Mouse (Mus musculus) kidney, adult 8-10 months (tissue): Measurements from ENCODE around the gene Aldh1a3.

Experiments used
- DNase-seq, 2 experiments: peaks; one replicate each; pipeline ENCODE4 v3.0.0; 2022

The Aldh1a3 gene

DNA sequence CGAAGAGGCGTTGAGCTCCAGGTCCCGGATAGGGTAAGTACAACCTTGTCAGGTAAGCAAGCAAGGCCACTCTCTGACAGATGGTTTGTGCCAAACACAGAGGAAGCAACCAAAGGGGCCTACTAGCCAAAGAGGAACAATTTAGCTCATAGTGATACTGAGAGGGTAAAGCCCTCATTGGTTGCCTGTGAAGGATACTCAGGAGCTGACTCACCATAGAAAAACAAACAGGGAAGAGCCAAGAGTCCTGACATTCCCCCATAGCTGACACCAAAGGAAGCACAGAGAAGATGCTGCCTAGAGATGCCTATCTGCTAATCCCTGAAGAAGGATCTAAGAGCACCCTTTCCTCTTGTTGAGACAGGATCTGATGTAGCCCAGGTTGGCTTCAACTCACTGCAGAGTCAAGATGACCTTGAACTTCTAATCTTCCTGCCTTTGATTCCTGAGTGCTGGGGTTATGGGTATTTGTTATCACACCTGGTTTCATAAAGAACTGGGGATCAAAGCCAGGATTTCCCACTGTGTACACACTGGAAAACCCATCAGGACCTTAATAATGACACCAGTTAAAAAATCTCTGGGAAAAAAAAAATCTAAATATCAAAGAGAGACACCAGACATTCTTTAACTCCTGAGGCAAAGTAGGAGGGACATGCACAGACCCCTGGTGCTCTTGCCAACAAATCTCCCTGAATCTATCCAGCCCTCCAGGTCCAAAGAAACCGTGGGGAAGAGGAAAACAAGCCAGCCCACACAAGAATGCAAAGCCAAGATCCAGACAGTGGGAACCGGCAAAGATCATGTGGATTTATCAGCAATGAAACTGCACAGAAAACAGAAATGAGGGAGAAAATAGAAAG is 58.0 kb downstream of the Aldh1a3 start:
- no peak for DNase-seq

- DNase-seq = peak in 1 of 2 experiments; percentile 41
Observed at GRCm38 (mm10) chr7:66365904-66366303, 61.4 kb downstream of the Aldh1a3 start, which contains the start of gene Gm10974. Gene Gm10974, plus strand, starts transcription at chr7:66365905.

DNA sequence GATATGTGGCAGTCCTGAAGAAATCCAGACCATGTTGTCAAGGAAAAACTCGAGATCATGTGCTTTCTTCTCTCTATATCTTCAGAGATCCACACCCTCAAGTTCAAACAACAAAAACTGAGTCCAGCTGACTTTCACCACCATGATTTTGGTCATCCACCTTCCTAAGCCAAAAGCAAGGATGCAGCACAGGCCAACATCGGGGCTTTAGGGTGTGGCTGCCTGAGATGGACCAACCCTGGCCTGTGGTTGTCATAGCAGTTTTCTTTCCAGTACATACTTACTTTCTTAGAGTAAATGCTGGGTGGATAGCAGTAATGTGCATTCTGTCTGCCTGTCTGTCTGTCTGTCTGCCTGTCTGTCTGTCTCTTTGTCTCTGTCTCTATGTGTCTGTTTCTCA is 61.9 kb downstream of the Aldh1a3 start:
- no peak for DNase-seq

- no peak for DNase-seq
Observed at GRCm38 (mm10) chr7:66364491-66364890, 62.8 kb downstream of the Aldh1a3 start.

- DNase-seq = no peak
Observed at GRCm38 (mm10) chr7:66359044-66359443, 68.3 kb downstream of the Aldh1a3 start.

DNA sequence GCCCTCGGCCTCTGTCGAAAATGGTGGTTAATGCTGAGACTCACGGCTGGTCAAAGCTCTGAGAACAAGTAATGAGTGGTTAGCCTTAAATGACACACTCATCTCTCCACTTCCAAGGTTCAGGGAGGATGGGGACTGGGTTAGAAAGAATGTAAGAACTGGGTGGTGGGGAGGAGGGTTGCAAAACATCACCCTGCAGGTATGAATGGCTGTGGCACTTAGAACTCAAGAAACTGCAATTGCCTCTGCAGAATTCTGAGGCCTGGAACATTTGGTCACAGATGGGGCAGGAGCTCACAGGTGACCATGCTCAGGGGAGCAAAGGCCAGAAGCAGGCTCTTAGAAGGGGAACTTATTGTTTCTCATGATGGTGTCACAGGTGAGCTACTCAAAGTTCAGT is 68.9 kb downstream of the Aldh1a3 start:
- no peak for DNase-seq

GRCm38 (mm10) chr7:66355791-66356522 is 71.4 kb downstream of the Aldh1a3 start:
- no peak for DNase-seq

GRCm38 (mm10) chr7:66354911-66355310 is 72.4 kb downstream of the Aldh1a3 start:
- DNase-seq = no peak

- no peak for DNase-seq
Observed at GRCm38 (mm10) chr7:66351074-66351473, 76.2 kb downstream of the Aldh1a3 start.

DNA sequence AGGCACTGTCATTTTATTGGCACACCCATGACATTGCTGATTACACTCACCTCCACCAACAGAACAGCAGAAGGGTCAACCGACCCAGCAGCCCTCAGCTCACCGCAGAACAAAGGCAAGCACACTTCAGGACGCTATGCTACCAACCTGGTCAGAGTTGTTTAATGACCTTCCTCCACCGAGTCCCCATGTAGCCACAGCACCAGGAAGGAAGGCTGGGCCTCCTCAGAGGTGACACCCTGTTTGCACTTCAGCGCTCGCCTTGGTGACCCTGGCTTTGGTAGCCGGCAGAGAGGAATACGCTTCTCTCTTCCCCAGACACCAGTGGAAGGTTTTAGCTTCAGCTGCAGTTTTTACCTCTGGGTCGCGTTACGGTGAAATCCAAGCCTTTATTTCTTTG is 77.6 kb downstream of the Aldh1a3 start:
- no peak for DNase-seq

- DNase-seq = no peak
Observed at GRCm38 (mm10) chr7:66348588-66348987, 78.7 kb downstream of the Aldh1a3 start.

DNA sequence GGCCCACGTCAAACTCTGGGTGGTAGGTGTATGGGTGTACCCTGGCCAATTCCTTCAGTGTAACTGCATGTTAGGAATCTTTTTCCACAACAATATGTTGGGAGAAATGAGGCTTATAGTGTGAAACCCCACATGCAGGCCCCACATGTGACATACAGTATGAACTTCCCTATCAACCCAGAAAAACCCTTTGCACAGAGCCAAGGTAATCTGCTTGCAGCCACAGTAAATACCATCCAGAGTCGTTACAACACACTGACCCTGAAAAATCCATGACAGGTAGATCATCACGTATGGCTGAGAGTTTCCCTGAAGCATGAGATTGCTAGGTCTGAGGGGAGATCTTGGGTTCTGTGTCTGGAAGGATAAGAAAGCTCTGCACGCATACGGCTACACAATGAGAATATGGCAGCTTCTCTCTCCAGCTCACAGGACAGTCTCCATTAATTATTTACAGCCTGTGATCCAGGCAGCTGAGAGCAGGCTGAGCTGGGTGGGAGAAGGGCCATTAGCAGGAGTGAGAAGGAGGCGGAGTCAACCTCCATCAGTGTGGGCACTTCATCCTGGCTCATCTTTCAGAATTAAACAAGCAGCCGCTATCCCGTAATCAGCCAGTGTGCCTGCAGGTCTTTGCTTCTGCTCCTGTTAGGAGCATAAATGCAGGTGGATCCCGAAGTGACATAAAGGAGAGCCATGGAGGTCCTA is 80.2 kb downstream of the Aldh1a3 start:
- DNase-seq = no peak

GRCm38 (mm10) chr7:66343307-66343706 is 84.0 kb downstream of the Aldh1a3 start:
- no peak for DNase-seq

DNA sequence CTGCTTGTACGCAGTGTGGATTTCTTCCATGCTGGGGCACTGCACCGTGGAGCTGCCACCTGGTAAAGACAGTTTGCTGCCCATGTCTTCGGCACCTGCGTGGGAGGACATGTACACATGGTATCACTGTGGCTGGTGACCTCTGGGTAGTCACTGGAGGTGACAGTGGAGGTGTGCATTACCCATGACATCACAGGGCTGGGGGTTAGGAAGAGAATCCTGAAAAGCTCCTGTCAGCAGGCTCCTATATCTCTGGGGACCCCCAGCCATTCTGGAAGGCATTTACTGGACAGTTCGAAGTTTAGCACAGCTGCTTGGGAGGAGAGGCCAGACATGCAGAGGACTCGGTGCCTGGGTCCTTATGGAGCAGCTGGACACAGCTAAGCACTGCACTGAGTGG is 84.5 kb downstream of the Aldh1a3 start:
- no peak for DNase-seq

GRCm38 (mm10) chr7:66342323-66342722 is 85.0 kb downstream of the Aldh1a3 start:
- DNase-seq = peak; percentile 40 to 74
